Mouse (Mus musculus): Measurements from ENCODE around the gene Cdk12.
A peak's percentile ranks its signal among the peaks of the same experiment; 100 is the strongest.

Gene Cdk12

DNA sequence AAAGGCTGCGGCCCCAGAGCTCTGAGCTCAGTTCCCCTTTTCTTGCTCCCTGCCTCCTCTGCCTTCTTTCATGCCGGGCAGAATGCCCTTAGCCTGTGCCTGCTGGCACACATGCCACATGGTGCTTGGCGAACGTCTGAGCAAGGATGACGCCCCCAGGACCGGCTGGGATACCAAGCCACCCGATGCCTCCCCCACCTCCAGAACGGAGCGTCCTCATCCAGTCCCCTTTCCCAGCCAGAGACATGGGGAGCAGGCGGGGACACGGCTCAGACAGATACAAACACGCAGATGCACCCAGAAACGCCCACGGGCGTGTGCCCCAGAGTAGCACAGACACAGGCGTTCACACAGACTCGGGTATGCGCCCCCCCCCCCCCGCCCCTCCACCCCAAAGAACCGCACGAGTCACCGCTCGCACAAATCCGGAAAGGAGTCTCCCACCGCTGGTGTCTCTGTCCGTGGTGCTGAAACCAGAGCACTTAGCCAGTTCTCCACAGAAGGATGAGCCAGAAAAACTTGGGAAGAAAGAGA is 111.0 kb downstream of the Cdk12 start:
- DNase-seq (ENCODE audit: extremely low spot score, low read depth, low spot score): peak; percentile 58

DNA sequence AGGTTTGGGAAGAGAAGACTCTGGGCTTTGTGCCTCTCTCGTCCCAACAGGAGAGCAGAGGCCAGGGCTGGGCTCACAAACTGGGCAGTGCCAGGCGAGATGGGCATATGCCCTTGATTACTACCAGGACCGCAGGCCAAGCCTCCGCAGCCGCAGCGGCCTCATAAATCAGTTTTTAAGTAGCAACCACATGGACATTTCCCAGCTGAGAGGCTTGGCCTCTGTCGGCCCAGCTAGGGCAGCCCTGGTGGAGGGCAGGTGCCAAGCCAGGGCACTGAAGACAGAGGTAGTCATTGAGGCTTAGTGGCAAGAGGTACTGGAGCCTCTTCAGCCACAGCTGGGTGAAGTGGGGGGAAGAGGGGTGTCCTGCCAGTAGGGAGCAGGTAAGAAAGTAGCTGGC is 114.6 kb downstream of the Cdk12 start:
- DNase-seq (ENCODE audit: extremely low spot score, low read depth, low spot score): no peak

DNA sequence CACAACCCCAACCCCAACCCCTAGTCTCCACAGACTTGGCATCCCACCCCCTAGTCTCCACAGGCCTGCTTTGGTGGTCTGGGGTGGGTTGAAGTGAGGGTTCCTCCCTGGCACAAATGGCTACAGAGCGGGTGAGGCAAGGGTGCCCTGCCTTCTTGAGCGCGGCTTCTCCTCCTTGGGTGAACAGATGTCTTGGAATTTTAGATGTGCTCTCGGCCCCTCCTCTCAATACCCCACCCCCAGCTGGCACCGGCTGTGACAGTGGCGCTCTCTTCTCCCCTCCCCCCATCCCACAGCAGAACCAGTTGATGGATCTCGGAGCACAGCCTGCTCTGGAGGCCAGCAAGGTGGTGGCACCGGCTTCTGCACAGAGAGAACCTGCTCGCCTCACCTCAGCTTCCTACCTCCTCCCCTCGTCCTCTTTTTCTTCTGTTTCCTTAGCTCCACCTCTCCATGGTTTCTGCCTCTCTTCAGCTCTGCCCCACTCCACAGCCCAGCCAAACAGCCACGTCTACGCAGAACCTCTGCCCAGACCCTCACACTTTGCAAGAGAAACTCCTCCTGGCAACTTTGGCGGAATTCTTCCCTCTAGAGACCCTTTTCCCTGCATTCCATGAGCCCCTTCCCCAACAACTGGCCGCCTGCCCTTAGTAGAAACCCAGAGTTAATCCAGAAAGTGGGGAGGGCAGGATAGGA is 115.7 kb downstream of the Cdk12 start:
- DNase-seq (ENCODE audit: extremely low spot score, low read depth, low spot score): no peak

GRCm38 (mm10) chr11:98319120-98319519 is 116.3 kb downstream of the Cdk12 start:
- no peak for DNase-seq (ENCODE audit: extremely low spot score, low read depth, low spot score)

GRCm38 (mm10) chr11:98319544-98319943 is 116.7 kb downstream of the Cdk12 start:
- DNase-seq (ENCODE audit: extremely low spot score, low read depth, low spot score): no peak

DNA sequence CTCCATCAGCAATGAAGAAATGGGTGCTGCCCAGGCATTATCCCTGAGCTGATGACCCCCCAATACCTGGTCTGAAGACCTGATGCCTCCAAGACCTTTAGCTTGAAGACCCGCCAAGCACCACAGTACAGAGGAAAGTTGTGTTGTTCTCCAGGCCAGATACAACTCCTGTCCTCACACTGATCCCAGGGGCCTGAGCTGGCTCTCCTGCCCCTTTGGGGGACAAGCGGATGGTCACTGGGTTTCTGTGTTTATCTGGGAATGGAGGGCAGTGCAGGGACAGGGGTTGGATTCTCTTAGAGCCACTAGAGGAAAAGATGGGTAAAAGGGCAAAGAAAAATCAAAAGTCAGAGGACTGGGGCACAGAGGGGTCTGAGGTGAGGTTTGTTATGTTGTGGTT is 117.1 kb downstream of the Cdk12 start:
- no peak for DNase-seq (ENCODE audit: extremely low spot score, low read depth, low spot score)

- DNase-seq (ENCODE audit: extremely low spot score, low read depth, low spot score): no peak
Observed at GRCm38 (mm10) chr11:98320381-98320780, 117.5 kb downstream of the Cdk12 start.

DNA sequence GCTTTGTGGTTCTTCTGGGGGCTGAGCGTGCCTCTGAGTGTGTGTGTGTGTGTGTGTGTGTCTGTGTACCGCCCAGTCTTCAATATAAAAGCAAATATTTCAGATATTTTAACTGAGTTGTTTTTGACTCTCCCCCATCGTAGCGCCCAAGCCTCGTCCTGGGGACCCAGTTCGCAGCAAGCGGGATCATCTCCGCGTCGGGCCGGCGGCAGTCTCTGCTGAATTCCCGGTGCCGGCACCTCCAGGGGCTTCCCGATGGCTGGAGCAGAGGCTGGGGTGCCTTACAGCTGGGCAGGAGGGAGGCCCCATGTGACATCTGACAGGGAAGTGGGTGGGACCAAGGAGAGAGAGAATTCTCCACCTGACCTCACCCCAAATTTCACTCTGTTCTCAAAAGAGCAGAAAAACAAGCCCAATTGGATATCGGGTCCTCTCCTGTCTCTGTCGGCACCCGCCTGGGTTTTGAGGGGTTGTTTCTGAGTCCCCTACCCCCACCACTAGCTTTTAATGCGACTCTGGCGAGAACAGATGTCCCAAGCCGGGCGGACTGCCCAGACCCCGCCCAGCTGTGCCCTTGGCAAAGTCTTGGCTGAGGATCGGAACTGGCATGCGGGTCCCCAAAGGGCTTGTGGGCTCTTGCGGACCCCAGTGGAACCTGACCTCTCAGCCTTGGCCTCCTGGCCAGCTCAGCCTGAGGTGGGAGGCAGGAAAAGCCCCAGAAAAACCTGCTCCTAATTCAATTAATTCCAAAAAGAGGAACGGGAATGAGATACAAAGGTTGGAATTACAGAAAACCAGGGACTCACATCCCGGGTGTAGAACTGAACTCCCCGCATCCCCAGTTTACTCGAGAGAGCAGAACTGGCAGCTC is 118.2 kb downstream of the Cdk12 start:
- DNase-seq (ENCODE audit: extremely low spot score, low read depth, low spot score): no peak

DNA sequence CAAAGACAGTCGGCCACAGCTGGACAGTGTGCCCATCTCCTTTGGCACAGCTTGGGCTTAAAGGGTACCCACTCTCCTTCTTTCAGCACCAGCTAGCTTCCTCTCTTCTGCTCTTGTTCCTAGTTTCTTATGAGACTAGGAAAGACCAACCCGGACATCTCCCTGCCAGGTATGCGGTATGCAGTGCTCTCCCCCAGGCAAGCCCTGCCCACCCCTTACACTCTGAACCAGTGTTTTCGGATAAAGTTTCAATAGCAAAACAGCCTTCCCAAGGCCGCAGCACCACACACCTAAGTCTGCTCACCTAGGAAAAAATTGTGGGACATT is 118.8 kb downstream of the Cdk12 start:
- no peak for DNase-seq (ENCODE audit: extremely low spot score, low read depth, low spot score)

DNA sequence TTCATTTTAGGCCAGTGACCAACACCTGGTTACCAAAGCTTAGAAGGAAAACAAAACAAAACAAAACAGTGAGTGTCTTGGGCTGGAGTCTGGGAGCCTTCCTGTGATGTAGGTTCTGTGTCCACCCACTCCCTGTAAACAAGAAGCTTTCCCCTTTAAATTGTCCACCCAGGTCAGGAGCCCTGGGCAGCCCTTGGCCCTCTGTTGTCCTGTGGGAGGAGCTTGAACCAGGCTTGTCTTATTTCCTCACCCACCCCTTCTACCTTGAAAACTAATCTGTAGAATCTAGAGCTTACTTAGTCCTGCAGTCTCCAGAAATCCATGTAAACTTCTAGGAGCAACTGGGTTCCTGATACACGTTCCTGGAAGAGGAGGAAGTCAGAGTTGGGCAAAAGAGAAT is 119.3 kb downstream of the Cdk12 start:
- DNase-seq (ENCODE audit: extremely low spot score, low read depth, low spot score): no peak

- DNase-seq (ENCODE audit: extremely low spot score, low read depth, low spot score): no peak
Observed at GRCm38 (mm10) chr11:98323136-98323866, 120.4 kb downstream of the Cdk12 start.

GRCm38 (mm10) chr11:98323933-98324332 is 121.1 kb downstream of the Cdk12 start:
- DNase-seq (ENCODE audit: extremely low spot score, low read depth, low spot score): no peak

- no peak for DNase-seq (ENCODE audit: extremely low spot score, low read depth, low spot score)
Observed at GRCm38 (mm10) chr11:98325191-98325820, 122.4 kb downstream of the Cdk12 start.

- no peak for DNase-seq (ENCODE audit: extremely low spot score, low read depth, low spot score)
Observed at GRCm38 (mm10) chr11:98325821-98326218, 123.0 kb downstream of the Cdk12 start.

DNA sequence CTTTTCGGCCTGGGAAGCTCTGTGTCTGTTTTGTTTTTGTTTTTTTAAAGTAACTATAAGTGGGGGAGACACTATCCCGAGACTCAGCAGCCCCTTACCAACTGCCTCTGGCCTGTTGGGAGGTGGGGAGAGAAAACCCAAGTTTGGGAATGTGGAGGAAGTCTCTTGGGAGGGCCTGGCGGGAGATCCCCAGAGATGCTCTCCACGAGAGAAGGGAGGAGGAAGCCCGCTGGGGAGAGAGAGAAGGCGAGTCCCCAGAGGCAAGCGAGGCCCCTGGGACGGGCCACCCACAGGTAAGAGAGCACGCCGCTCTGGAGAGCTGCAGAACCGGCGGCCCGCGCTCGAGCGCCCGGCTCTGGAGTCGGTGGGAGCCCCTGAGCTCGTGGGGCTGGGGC is 123.9 kb downstream of the Cdk12 start:
- no peak for DNase-seq (ENCODE audit: extremely low spot score, low read depth, low spot score)

- DNase-seq (ENCODE audit: extremely low spot score, low read depth, low spot score): no peak
Observed at GRCm38 (mm10) chr11:98327136-98328030, 124.5 kb downstream of the Cdk12 start.

GRCm38 (mm10) chr11:98328031-98328370 is 125.1 kb downstream of the Cdk12 start:
- no peak for DNase-seq (ENCODE audit: extremely low spot score, low read depth, low spot score)

Measured in hindlimb bud, embryonic 11.5 days (tissue).